Mouse (Mus musculus): Measurements from ENCODE around the gene Syk. TPM values are rescaled to one million over a fixed set of nuclear protein-coding genes. Genes with fewer than 3 reads are reported as not detected.

Gene Syk
- total RNA-seq, 1 experiment from 2014 or later: 99.6 TPM

DNA sequence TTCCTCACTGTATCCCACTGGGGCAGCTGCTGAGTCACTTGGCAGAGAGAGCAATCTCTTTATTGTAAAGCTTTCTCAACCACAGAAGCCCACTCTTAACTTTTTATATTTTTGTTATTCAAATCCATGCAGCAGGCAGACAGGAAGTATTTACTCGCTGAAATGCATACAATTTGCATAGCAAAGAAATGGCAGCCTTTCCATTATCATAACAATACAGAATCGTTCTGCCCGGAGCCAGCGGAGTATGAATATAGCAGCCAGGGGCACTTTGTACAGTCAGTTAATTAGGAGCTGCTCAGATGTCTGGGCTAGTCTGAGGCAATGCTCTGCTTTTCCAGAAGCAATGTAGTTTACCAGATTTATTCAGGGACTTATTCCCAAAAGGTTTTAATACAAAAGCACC is 20.8 kb upstream of the Syk start:
- no peak for ATAC-seq (replicated peaks in 1 of 2; ENCODE audit: insufficient read depth in 1 of 2, low FRiP score in 2 of 2, low TSS enrichment in 1 of 2, low read depth in 1 of 2, poor library complexity in 2 of 2, severe bottlenecking in 2 of 2)

DNA sequence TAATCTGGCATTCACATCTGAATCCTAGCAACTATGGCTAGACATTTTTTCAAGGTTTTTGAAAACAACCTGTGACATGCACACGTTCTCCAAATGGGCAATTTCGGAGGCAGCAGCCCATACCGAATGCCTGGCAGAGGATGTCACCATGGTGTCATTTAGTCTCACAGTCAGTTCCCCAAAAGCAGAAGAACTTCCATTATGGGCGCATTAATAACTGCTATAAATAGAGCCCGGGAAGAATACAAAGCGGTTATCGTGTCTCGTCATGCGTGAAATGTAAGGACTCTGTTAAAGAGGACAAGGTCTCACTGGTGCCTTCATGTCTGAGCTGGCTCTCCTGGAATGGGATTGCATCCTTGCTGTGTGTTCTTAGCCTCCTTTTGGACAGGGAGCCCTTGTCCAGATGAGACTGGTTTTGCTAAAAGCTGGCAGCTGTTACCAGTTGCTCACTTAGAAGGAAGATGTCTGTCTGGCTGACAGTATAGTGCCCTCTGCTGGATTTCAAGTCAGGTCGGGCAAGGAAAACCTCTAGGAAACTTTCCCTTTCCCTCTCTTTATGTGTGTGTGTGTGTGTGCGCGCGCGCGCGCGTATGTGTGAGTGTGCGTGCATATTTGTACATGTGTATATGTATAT is 17.8 kb upstream of the Syk start:
- ATAC-seq (replicated peaks in 1 of 2; ENCODE audit: insufficient read depth in 1 of 2, low FRiP score in 2 of 2, low TSS enrichment in 1 of 2, low read depth in 1 of 2, poor library complexity in 2 of 2, severe bottlenecking in 2 of 2): no peak

DNA sequence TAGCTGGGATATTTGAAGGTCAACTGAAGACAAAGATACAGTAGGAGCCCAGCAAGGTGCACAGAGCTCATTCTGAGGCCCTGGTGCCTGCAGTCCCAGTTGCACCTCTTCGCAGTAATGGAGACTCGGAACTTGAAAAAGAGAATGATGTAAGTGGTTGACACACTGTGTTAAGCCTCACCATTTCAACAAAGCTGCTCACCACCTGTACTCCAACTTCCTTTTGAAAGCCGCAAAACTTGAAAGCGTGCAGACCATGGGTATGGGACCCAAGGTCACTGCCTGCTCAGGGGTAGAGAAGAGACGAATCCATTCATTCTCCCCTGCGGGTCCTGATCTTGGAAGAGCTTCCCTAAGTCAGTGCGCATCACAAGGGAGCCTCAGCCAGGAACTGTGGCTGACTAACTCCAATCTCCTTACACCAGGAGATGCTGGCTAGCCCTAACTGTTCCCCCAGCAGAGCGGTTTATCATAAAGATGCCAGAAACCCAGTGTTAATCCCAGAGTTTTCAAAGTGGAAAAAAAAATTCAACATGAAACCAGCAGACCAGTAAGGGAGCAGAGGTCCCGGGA is 16.7 kb upstream of the Syk start:
- ATAC-seq (replicated peaks in 1 of 2; ENCODE audit: insufficient read depth in 1 of 2, low FRiP score in 2 of 2, low TSS enrichment in 1 of 2, low read depth in 1 of 2, poor library complexity in 2 of 2, severe bottlenecking in 2 of 2): peak; percentile 37 to 63

DNA sequence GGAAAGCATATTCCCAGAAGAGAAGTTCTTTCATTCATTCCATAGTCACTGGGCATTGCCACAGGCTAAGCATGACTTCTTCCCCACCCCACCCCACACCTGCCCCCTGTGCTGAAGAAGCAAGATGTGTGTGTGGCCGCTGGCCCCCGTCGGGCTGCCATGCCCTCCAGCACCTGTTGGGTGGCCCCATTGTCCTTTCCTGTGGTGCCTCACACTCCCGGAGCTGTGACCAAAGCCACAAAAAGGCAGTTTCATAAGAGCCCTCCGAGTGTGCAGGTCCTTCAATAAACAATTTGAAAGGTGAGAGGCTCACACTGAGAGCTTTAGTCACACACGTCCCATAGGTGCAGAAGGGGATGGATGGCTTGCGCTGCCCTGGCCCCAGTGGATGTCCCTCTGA is 16.2 kb upstream of the Syk start:
- ATAC-seq (replicated peaks in 1 of 2; ENCODE audit: insufficient read depth in 1 of 2, low FRiP score in 2 of 2, low TSS enrichment in 1 of 2, low read depth in 1 of 2, poor library complexity in 2 of 2, severe bottlenecking in 2 of 2): peak; percentile 34 to 37; a peak in 1 of 4 replicates

DNA sequence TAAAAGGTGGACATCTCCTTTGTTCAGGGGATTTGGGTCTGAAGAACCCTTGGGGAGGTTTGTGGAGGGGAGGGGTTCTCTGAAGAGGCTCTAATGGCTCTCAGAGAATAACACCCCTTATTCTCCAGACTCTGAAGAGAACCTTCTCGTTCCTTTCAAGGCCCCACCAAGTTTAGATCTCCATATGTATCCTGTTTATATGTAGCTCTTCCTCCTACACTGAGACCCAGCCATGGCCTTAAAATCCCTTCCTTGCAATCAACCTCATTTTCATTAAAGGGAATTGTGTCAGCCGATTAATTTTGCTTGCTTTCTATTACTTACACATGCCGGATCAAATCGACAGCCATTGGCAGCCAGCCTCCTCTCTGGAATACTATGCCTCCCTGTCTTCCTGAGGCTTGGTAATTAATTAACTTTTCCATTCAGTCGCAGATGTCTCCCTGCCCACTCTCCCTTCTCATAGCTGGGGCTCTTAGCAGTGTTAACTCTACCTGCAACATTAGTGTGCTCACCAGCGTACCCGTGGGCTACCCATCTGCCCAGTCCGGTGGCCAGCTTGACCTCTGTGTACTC is 13.7 kb upstream of the Syk start:
- ATAC-seq (replicated peaks in 1 of 2; ENCODE audit: insufficient read depth in 1 of 2, low FRiP score in 2 of 2, low TSS enrichment in 1 of 2, low read depth in 1 of 2, poor library complexity in 2 of 2, severe bottlenecking in 2 of 2): no peak

DNA sequence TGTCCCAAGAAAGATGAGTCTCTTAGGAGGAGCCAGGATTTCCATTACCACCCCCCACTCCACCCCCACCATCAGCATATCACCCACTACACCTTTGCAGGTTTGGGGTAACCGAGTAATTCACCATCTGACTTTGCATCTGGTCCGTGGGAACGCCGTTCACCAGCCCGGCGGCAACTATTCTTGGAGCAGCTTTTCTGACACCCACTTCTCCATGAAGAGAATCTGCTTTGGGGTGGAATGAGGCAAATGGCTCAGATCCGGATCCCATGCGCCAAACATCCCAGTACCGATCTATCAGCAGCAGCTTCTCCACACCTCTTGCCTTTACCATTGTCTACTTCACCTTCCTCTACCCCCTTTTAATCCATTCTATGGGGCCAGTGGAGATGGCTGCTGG is 12.7 kb upstream of the Syk start:
- ATAC-seq (replicated peaks in 1 of 2; ENCODE audit: insufficient read depth in 1 of 2, low FRiP score in 2 of 2, low TSS enrichment in 1 of 2, low read depth in 1 of 2, poor library complexity in 2 of 2, severe bottlenecking in 2 of 2): no peak

DNA sequence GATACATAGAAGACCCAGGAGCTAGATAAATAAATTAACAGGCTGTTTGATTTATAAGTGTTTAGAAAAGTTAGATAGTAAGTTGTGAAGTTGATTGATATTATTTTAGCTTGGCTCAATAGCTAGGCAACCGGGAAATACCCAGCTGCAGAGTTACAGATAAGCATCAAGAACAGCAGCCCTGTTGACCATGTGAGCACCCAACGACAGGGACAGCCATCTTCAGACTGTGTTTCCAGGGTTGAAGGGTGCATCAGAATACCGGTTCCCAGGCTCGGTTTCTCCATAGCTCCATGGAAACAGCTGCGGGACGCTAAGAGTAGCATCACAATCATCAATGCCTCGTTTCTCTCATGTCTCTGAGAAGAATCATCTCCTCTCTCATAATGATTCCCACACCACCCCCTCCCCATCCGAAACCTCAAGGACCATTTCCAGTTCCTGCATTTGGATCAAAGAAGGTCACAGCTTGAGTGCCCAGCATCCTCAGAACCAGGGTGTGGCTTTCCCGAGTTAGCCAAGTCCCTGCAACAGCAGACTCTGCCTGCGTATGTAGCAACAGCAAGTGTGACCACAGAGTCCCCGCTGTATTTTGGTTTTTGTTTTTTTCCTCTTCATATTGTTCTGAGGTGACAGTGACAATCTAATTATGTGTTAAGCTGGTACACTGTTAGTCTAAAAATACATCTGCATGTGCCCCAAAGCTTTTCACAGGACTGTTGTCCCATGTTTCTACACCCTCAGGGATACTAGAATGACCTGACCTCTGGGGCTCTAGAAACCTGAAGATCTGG is 11.2 kb upstream of the Syk start:
- peak; percentile 65 to 68; a peak in 3 of 4 replicates for ATAC-seq (replicated peaks in 1 of 2; ENCODE audit: insufficient read depth in 1 of 2, low FRiP score in 2 of 2, low TSS enrichment in 1 of 2, low read depth in 1 of 2, poor library complexity in 2 of 2, severe bottlenecking in 2 of 2)

DNA sequence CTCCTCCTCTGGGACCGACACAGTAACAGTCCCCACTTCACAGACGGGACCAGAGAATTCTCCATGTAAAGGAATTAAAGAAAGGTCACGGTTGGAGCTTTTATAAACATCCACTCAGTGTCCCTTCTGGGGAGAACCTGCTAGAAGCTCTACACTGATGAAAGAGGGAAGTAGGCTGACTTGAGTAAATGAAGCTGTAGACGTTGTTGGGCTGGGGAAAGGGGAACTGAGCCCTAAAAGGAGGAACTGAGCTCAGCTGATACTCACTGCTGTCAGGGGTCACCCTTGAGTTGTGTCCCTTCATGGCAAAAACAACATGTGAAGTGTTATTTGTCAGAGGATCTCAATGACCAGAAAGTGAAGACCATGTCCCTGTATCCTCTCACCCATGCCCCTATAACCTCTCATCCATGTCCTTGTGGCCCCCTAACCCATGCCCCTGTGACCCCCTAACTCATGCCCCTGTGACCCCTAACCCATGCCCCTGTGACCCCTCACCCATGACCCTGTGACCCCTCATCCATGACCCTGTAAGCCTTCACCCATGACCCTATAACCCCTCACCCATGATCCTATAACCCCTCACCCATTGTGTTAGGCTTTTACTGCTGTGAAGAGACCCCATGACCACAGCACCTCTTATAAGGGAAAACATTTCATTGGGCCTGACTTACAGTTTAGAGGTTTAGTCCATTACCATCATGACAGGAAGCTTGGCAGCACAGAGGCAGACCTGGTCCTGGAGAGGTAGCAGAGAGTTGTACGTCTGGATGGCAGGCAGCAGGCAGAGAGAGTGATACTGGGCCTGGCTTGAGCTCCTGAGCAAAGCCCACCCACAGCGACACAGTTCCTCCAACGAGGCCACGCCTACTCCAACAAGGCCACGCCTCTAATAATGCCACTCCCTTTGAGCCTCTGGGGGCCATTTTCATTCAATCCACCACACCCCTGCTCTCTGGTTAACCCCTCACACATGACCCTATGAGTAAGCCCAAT is 10.2 kb upstream of the Syk start:
- ATAC-seq (replicated peaks in 1 of 2; ENCODE audit: insufficient read depth in 1 of 2, low FRiP score in 2 of 2, low TSS enrichment in 1 of 2, low read depth in 1 of 2, poor library complexity in 2 of 2, severe bottlenecking in 2 of 2): peak; percentile 92 to 94

DNA sequence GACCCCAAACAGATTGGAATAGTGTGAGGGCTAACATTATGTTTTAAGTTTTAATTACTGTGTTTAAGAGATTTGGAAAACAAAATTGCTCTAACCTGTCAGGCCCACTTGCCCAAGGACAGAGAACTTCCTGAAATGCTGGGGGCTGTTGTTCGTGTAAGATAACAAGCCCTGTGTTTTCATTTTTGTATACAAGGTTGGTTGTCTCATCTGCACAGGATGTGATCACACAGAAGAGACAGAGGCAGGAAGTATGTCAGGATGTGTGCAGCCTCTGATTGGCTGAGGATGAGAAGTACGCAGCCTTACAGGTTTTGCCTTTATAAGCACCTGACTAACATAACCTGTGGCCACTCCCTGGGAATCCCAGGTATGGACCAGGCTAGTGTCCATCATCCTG is 8.7 kb upstream of the Syk start:
- no peak for ATAC-seq (replicated peaks in 1 of 2; ENCODE audit: insufficient read depth in 1 of 2, low FRiP score in 2 of 2, low TSS enrichment in 1 of 2, low read depth in 1 of 2, poor library complexity in 2 of 2, severe bottlenecking in 2 of 2)

DNA sequence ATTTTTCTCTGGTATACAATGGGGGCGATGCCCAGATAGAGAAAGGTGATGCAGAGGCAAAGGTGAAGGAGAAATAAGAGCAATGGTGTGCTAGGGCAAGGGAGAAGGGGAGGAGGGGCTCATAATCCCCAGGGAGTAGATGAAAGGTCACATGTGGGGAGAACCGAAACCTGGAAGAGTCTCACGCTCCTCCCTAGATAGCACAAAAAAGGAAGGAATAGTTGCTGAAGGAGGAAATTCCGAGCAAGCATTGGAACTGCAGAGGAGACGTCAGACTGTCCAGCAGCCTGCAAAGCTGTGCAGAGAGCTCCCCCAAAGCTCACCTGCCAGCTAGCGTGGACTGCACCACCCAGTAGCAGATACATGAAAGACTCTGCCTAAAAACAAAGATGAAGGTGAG is 7.5 kb upstream of the Syk start:
- ATAC-seq (replicated peaks in 1 of 2; ENCODE audit: insufficient read depth in 1 of 2, low FRiP score in 2 of 2, low TSS enrichment in 1 of 2, low read depth in 1 of 2, poor library complexity in 2 of 2, severe bottlenecking in 2 of 2): no peak

DNA sequence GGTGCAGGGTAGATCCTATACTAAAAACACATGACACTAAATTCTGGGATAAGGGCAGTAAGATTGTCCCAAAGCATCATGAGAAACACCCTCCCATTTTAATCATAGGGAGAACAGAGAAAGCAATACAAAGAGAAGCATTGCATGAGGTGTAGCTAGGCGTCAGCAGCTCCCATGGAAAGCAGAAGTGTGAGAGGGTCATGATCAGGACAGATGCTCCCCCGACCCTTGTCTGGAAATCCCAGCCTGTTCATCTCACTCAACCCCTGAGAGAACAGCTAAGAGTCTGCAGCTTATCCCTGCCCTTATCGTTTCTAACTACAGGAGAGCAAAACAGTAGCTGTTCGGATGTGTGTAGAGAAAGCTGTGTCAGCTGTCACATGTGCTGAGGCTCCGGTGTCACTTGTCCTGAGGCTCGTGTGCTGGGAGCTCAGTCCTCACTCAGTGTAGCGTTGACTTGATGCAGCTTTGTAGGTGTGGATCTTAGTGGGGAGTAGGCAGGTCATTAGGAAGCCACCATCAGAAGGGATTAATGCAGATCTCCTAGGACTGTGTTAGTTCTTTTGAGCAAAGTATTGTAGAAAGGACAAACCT is 6.9 kb upstream of the Syk start:
- no peak for ATAC-seq (replicated peaks in 1 of 2; ENCODE audit: insufficient read depth in 1 of 2, low FRiP score in 2 of 2, low TSS enrichment in 1 of 2, low read depth in 1 of 2, poor library complexity in 2 of 2, severe bottlenecking in 2 of 2)

DNA sequence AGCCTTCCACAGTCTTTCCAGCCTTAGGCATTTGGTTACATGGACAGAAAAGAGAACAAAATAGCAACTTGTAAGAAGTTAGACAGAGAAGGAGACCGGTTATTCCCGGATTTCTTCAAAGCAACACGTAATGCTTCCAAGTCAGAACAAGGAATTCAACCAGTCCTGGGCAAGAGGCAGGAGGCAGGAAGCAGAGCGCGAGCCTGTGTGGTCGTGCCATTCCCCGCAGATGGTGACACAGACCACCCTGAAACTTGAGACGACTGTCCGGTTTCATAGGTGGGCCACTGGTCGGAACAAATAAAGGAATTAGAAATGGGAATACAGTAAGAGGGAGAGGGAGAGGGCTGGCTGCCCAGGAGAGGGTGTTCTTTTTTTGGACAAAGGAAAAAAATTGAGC is 6.1 kb upstream of the Syk start:
- no peak for ATAC-seq (replicated peaks in 1 of 2; ENCODE audit: insufficient read depth in 1 of 2, low FRiP score in 2 of 2, low TSS enrichment in 1 of 2, low read depth in 1 of 2, poor library complexity in 2 of 2, severe bottlenecking in 2 of 2)

DNA sequence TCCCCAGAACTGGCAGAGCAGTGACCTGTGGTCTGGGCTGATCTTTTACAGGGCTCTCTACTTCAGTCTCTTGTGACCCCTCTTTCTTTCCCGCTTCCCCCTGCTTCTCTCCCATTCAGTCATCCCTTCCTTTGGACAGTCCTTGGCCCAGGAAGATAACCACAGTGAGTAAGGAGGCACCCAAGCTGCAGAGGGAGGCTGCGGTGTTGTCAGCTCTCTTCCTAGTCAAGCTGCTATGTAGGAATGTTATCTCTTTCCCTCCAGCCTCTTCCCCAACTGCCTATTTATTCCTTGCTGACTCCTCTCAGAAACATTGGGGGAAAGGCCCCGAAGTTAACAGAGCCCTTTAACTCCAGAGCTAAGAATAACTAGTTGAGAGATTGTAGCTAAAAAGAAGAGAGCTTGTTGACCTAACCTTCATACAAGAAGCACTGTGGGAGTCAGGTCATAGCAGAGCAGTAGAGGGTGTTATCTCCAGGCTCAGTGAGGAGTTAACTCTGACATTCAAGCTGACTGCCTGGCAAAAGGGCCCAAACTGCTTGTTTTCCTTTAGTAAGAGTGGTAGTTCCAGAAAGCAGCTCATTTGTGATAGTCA is 5.5 kb upstream of the Syk start:
- ATAC-seq (replicated peaks in 1 of 2; ENCODE audit: insufficient read depth in 1 of 2, low FRiP score in 2 of 2, low TSS enrichment in 1 of 2, low read depth in 1 of 2, poor library complexity in 2 of 2, severe bottlenecking in 2 of 2): no peak

DNA sequence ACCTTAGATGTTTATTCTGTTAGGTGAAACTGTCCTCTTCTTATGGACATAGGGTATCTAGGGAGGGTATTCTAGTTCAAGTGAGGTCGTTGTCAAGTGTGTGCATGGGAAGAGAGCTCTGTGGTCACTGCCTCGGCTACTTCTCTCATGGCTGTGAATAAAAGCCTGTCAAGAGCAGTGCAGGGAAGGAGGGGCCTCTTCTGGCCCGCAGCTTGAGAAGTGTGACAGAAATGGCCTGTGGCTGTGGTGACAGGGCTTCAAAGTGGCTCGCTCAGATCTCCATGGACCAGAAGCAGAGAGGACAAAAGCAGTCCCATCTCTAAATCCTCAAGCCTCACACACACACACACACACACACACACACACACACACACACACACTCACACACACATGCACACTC is 5.0 kb upstream of the Syk start:
- ATAC-seq (replicated peaks in 1 of 2; ENCODE audit: insufficient read depth in 1 of 2, low FRiP score in 2 of 2, low TSS enrichment in 1 of 2, low read depth in 1 of 2, poor library complexity in 2 of 2, severe bottlenecking in 2 of 2): peak; percentile 53 to 60; a peak in 2 of 4 replicates

DNA sequence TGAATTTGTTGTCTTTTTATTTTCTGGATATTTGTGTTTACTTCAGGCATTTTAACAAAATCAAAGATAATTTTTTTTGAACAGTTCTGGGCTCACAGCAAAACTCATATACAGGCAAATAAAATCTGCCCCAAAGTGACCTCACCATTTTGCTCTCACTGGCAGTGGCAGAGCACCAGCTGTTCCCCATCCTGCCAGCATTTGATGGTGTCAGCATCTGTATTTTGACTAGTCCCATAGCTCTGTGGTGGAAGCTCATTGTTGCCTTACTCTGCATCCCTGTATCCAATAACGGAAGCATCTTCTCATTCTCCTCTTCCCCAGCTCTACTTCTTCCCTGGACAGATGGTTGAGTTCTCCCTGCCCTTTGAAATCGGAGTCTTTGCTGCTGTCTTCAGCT is 4.2 kb upstream of the Syk start:
- no peak for ATAC-seq (replicated peaks in 1 of 2; ENCODE audit: insufficient read depth in 1 of 2, low FRiP score in 2 of 2, low TSS enrichment in 1 of 2, low read depth in 1 of 2, poor library complexity in 2 of 2, severe bottlenecking in 2 of 2)

DNA sequence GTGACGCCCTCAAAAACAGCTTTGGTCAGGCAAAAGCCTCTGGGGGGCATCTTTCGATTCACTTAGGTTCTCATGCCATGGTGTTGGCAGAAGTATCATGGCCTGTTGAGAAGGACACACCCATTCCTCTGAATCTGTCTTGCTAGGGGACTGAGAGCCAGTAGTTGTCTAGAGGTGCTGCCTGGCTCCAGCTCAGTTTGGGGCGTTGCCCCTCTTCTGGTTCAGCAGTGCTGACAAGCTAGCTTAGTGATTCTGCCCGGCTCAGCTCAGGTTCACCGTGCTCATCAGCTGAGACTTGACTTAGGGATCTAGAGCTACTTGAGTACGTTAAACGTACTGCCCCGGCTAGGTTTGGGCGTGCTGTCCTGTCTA is 481 bp upstream of the Syk start:
- peak; percentile 29 to 42; a peak in 2 of 4 replicates for ATAC-seq (replicated peaks in 1 of 2; ENCODE audit: insufficient read depth in 1 of 2, low FRiP score in 2 of 2, low TSS enrichment in 1 of 2, low read depth in 1 of 2, poor library complexity in 2 of 2, severe bottlenecking in 2 of 2)

Measured in hematopoietic stem cell, adult 5-6 weeks (primary cell).